In genomic region chr9:58709939-58710338, GRCm38 (mm10) we compare ENCODE assay signal across 8 mouse cellular contexts. TPM values are rescaled to one million over a fixed set of nuclear protein-coding genes. Genes with fewer than 3 reads are reported as not detected.
A peak's percentile ranks its signal among the peaks of the same experiment; 100 is the strongest.
DNase-seq lines count a peak whose midpoint lies in the region; ATAC-seq lines count a peak whose summit lies in the region.

No protein-coding gene starts in this region.

- no peaks in the 10 kb centered on the region for H3K4me1 ChIP-seq in kidney, embryonic 15.5 days

- H3K9me3 ChIP-seq in kidney, embryonic 15.5 days (replicated peaks): no peaks in the 10 kb centered on the region

- H3K27ac ChIP-seq in kidney, embryonic 15.5 days: no peak overlapping the region

- H3K27me3 ChIP-seq in kidney, embryonic 15.5 days: no peaks in the 10 kb centered on the region

- no peak overlapping the region for H3K4me2 ChIP-seq in kidney, embryonic 15.5 days

- no peak for ATAC-seq in kidney, embryonic 15.5 days (replicated peaks; ENCODE audit: low FRiP score)

- WGBS in kidney, embryonic 15.5 days: 3% methylated on average over 2 of the region's 2 CpGs

- no peak overlapping the region for H3K4me3 ChIP-seq in kidney, embryonic 15.5 days (replicated peaks)

- H3K36me3 ChIP-seq in kidney, embryonic 15.5 days: no peaks in the 10 kb centered on the region

- H3K9ac ChIP-seq in kidney, embryonic 15.5 days: no peak overlapping the region

- intact Hi-C loops in heart, postnatal 36 days (cut with DNase I): loop anchor here (1.0 to 2.0 kb wide), 2 partner anchors 164 to 219 kb away; no protein-coding TSS in a partner anchor
- intact Hi-C loops in left cerebral cortex, postnatal 25 days (cut with DNase I): loop anchor here (5.0 kb wide), 1 partner anchor 162 kb away; no protein-coding TSS in a partner anchor

- DNase-seq in kidney, adult 11 months: peak; percentile 50
- peak; percentile 57 to 62 for DNase-seq in adrenal gland, adult 18-20 months (ENCODE audit: low spot score in 2 of 2)
- peak; percentile 83 for DNase-seq in embryo, embryonic 10.5 days (ENCODE audit: low spot score)
- peak; percentile 43 to 60 for DNase-seq in heart, postnatal 36 days
- peak; percentile 67 to 84 for DNase-seq in left cerebral cortex, postnatal 25 days (ENCODE audit: low spot score in 2 of 2)
- peak; percentile 71 for DNase-seq in retina, postnatal 1 day
- peak; percentile 85 for DNase-seq in thymus, postnatal 4 days

RNA-seq across cellular contexts. Expression of gene Rec114, which starts 33.8 kb away (rescaled TPM):
- polyA plus RNA-seq in kidney, embryonic 15.5 days (2015; fragmentation: Nextera tagmentation; extraction: Ambion mirVana): 2.5 and 2.8 TPM in 2 replicates
- 1 to 10 TPM in 1 of 2 experiments, not detected in 1; 2.9 TPM for total RNA-seq in adrenal gland, adult 18-20 months (2021)
- 1 to 10 TPM; 1.7 to 3.3 TPM for total RNA-seq in heart, postnatal 36 days (2021)
- total RNA-seq in left cerebral cortex, postnatal 25 days (2021): not detected
